Mouse (Mus musculus) NIH3T3 (cell line): ENCODE data around the gene Pnp2.

Experiments
- DNase-seq: peaks from one replicate; pipeline ENCODE4 v3.0.0-alpha.2; 2012; ENCODE audit warnings: low read depth

Pnp2 gene

GRCm38 (mm10) chr14:51009572-51009971 is 53.8 kb downstream of the Pnp2 start:
- no peak for DNase-seq
